ENCODE assay signal across 23 mouse cellular contexts in the genomic region with DNA sequence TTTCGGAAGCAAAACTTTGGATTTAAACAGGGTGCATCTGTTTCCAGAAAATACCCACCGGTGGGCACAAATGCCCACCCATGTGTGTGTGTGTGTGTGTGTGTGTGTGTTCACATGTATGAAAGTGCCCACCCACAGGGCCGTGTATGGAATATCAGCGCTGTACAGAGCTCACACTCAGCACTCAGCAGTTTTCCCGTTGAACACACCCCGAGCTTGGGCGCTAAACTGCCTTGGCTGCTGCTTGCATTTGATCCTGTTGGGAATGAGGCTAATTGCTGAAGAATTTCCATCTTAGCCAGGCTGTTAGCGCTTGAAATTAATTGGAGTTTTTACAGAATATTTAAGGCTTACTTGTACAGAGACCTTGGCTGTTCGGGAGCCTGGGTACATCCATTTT.
DNase-seq lines count a peak whose midpoint lies in the region; ATAC-seq and TF ChIP-seq lines count a peak whose summit lies in the region.
"Had no signal": no experiment of that assay in that cellular context is flagged by ENCODE, and none has a peak within 500 bp of the region (broad histone marks: within the 10 kb centered on the region; RNA-seq: fewer than 3 reads in every experiment).

No protein-coding gene starts in this region.

- no peak for TF ChIP-seq CTCF in brain, embryonic 14.5 days (IDR thresholded peaks at IDR 0.05; ENCODE audit: borderline replicate concordance, extremely low read depth, insufficient read depth, insufficient read length)

- H3K4me1 ChIP-seq in hindbrain, embryonic 14.5 days (replicated peaks; ENCODE audit: control insufficient read depth, insufficient read depth, low read length): peaks cover 6% of the 10 kb centered on the region; the same call in 1 of the 2 replicates
- H3K4me1 ChIP-seq in hindbrain, embryonic 12.5 days: peaks cover 9% of the 10 kb centered on the region
- H3K4me1 ChIP-seq in forebrain, embryonic 13.5 days: peaks cover 18% of the 10 kb centered on the region
- peaks cover 27% of the 10 kb centered on the region for H3K4me1 ChIP-seq in midbrain, embryonic 13.5 days (replicated peaks)
- H3K4me1 ChIP-seq: heart, embryonic 15.5 days; neural tube, embryonic 12.5 days had no signal

- 0 out of 2 replicates have a peak overlapping the region, but pooled peaks have one; percentile 11 for H3K9ac ChIP-seq in hindbrain, embryonic 14.5 days
- no peak overlapping the region for H3K9ac ChIP-seq in hindbrain, embryonic 12.5 days
- no peak overlapping the region for H3K9ac ChIP-seq in forebrain, embryonic 13.5 days
- no peak overlapping the region for H3K9ac ChIP-seq in midbrain, embryonic 13.5 days (replicated peaks)
- H3K9ac ChIP-seq: heart, embryonic 15.5 days; hindbrain, embryonic 15.5 days; kidney, embryonic 15.5 days; liver, embryonic 14.5 days; neural tube, embryonic 12.5 days had no signal

- H3K4me3 ChIP-seq in hindbrain, embryonic 14.5 days (replicated peaks; ENCODE audit: low read length): no peak overlapping the region
- H3K4me3 ChIP-seq in hindbrain, embryonic 12.5 days: no peak overlapping the region
- no peak overlapping the region for H3K4me3 ChIP-seq in forebrain, embryonic 13.5 days
- no peak overlapping the region for H3K4me3 ChIP-seq in midbrain, embryonic 13.5 days (replicated peaks)
- H3K4me3 ChIP-seq: heart, adult 2 months; heart, embryonic 15.5 days; hindbrain, embryonic 15.5 days; kidney, embryonic 15.5 days; neural tube, embryonic 12.5 days had no signal

- DNase-seq in hindbrain, embryonic 14.5 days (ENCODE audit: low spot score): no peak
- DNase-seq in brain, embryonic 14.5 days (ENCODE audit: low read depth): peak; percentile 87
- DNase-seq in B cell, adult 2 months: no peak
- no peak for DNase-seq in lung, adult 18-20 months
- DNase-seq: adrenal gland, postnatal 25 days; cerebellum, adult 11-12 months; gastrocnemius, postnatal 14 days; heart, adult 2 months; kidney, postnatal 4 days; right cerebral cortex, postnatal 14 days; spleen, adult 18-20 months; thymus, adult 18-20 months had no signal

- 69% methylated on average over 9 of the region's 9 CpGs for WGBS in hindbrain, embryonic 14.5 days
- 81% methylated on average over 9 of the region's 9 CpGs for WGBS in hindbrain, embryonic 12.5 days
- WGBS in forebrain, embryonic 13.5 days: 52% methylated on average over 9 of the region's 9 CpGs
- 75% methylated on average over 9 of the region's 9 CpGs for WGBS in midbrain, embryonic 13.5 days

- H3K27ac ChIP-seq in hindbrain, embryonic 14.5 days: no peak overlapping the region; the same call in 1 of the 2 replicates
- no peak overlapping the region for H3K27ac ChIP-seq in hindbrain, embryonic 12.5 days
- no peak overlapping the region for H3K27ac ChIP-seq in forebrain, embryonic 13.5 days
- H3K27ac ChIP-seq in midbrain, embryonic 13.5 days: no peak overlapping the region
- H3K27ac ChIP-seq: heart, adult 2 months; heart, embryonic 15.5 days; hindbrain, embryonic 15.5 days; kidney, embryonic 15.5 days; liver, embryonic 14.5 days; neural tube, embryonic 12.5 days had no signal

- ATAC-seq in hindbrain, embryonic 14.5 days (ENCODE audit: low FRiP score): 0 out of 2 replicates have a peak, but pooled peaks have one; percentile 34
- ATAC-seq in hindbrain, embryonic 12.5 days (ENCODE audit: low FRiP score): no peak
- peak; percentile 80 for ATAC-seq in forebrain, embryonic 13.5 days
- 0 out of 2 replicates have a peak, but pooled peaks have one; percentile 10 for ATAC-seq in midbrain, embryonic 13.5 days
- ATAC-seq in CD4-positive, CD25-positive, alpha-beta regulatory T cell, adult 4 months: no peak
- ATAC-seq: activated CD4-positive, CD25-positive, alpha-beta regulatory T cell, adult 4 months; intestine, postnatal 0 days had no signal

- no peaks in the 10 kb centered on the region for H3K27me3 ChIP-seq in hindbrain, embryonic 14.5 days (ENCODE audit: control insufficient read depth, insufficient read depth, low read length)
- H3K27me3 ChIP-seq in hindbrain, embryonic 12.5 days: no peaks in the 10 kb centered on the region
- H3K27me3 ChIP-seq in forebrain, embryonic 13.5 days: no peaks in the 10 kb centered on the region
- H3K27me3 ChIP-seq in midbrain, embryonic 13.5 days: no peaks in the 10 kb centered on the region
- H3K27me3 ChIP-seq: heart, embryonic 15.5 days; hindbrain, embryonic 15.5 days; kidney, embryonic 15.5 days; neural tube, embryonic 12.5 days had no signal

- no peaks in the 10 kb centered on the region for H3K36me3 ChIP-seq in hindbrain, embryonic 14.5 days (replicated peaks; ENCODE audit: control insufficient read depth, insufficient read depth)
- H3K36me3 ChIP-seq in hindbrain, embryonic 12.5 days: no peaks in the 10 kb centered on the region
- H3K36me3 ChIP-seq in forebrain, embryonic 13.5 days (ENCODE audit: poor library complexity, severe bottlenecking): no peaks in the 10 kb centered on the region
- H3K36me3 ChIP-seq in midbrain, embryonic 13.5 days: no peaks in the 10 kb centered on the region
- H3K36me3 ChIP-seq: heart, embryonic 15.5 days; hindbrain, embryonic 15.5 days; kidney, embryonic 15.5 days; neural tube, embryonic 12.5 days had no signal

- no peak for TF ChIP-seq POLR2A in brain, embryonic 14.5 days (IDR thresholded peaks at IDR 0.05; ENCODE audit: borderline replicate concordance, extremely low read depth, insufficient read depth, insufficient read length, poor library complexity, severe bottlenecking)

- H3K4me2 ChIP-seq in hindbrain, embryonic 14.5 days (replicated peaks): no peak overlapping the region
- H3K4me2 ChIP-seq in hindbrain, embryonic 12.5 days (replicated peaks): no peak overlapping the region
- peak overlapping the region; percentile 19; the same call in 1 of the 2 replicates for H3K4me2 ChIP-seq in forebrain, embryonic 13.5 days
- H3K4me2 ChIP-seq in midbrain, embryonic 13.5 days (replicated peaks): no peak overlapping the region
- H3K4me2 ChIP-seq: heart, embryonic 15.5 days; hindbrain, embryonic 15.5 days; kidney, embryonic 15.5 days; neural tube, embryonic 12.5 days had no signal

- H3K9me3 ChIP-seq in hindbrain, embryonic 14.5 days (ENCODE audit: control insufficient read depth, low read length): no peaks in the 10 kb centered on the region
- H3K9me3 ChIP-seq in hindbrain, embryonic 12.5 days (replicated peaks): no peaks in the 10 kb centered on the region
- H3K9me3 ChIP-seq in forebrain, embryonic 13.5 days (replicated peaks): no peaks in the 10 kb centered on the region
- H3K9me3 ChIP-seq in midbrain, embryonic 13.5 days: no peaks in the 10 kb centered on the region
- H3K9me3 ChIP-seq: heart, embryonic 15.5 days; hindbrain, embryonic 15.5 days; kidney, embryonic 15.5 days; neural tube, embryonic 12.5 days had no signal

Comparison
In these comparisons a context has a peak if more than half of its experiments do, and no peak if none do; other contexts are left out.
1. ATAC-seq: peak in hindbrain, embryonic 14.5 days (single experiment), forebrain, embryonic 13.5 days (single experiment) and midbrain, embryonic 13.5 days (single experiment); none in hindbrain, embryonic 12.5 days (single experiment) and CD4-positive, CD25-positive, alpha-beta regulatory T cell, adult 4 months (single experiment).